Mouse (Mus musculus) neural tube, embryonic 12.5 days (tissue): ENCODE data around the gene Gabbr1. TPM values are rescaled to one million over a fixed set of nuclear protein-coding genes. Genes with fewer than 3 reads are reported as not detected.

ENCODE experiments used
- ATAC-seq: fragments of 200-750 bp; cut with Nextera tagmentation; 2 replicates; pipeline ENCODE4 v1.8.0; 2017; ENCODE audit warnings: low read depth, mild to moderate bottlenecking, moderate TSS enrichment, moderate library complexity; ENCODE audit not compliant: low FRiP score
- H3K27ac ChIP-seq: fragments of 300-500 bp; sonication (generic); 2 replicates; pipeline ENCODE4 v1.5.1; 2016
- H3K27me3 ChIP-seq: fragments of 300-500 bp; sonication (generic); replicated peaks from 2 replicates; pipeline ENCODE4 v1.6.1; 2016; ENCODE audit warnings: mild to moderate bottlenecking
- H3K36me3 ChIP-seq: fragments of 300-500 bp; sonication (generic); 2 replicates; pipeline ENCODE4 v1.6.1; 2016; ENCODE audit warnings: mild to moderate bottlenecking
- H3K4me1 ChIP-seq: fragments of 300-500 bp; sonication (generic); 2 replicates; pipeline ENCODE4 v1.6.1; 2016
- H3K4me2 ChIP-seq: fragments of 300-500 bp; sonication (generic); replicated peaks from 2 replicates; pipeline ENCODE4 v1.6.1; 2016; ENCODE audit warnings: mild to moderate bottlenecking
- H3K4me3 ChIP-seq: fragments of 300-500 bp; sonication (generic); 2 replicates; pipeline ENCODE4 v1.5.1; 2016
- H3K9ac ChIP-seq: fragments of 300-500 bp; sonication (generic); 2 replicates; pipeline ENCODE4 v1.6.1; 2016; ENCODE audit warnings: mild to moderate bottlenecking
- H3K9me3 ChIP-seq: fragments of 300-500 bp; sonication (generic); 2 replicates; pipeline ENCODE4 v1.6.1; 2016; ENCODE audit warnings: mild to moderate bottlenecking
- WGBS: fragments of 180-500 bp; shearing (Covaris S2); methylation state at CpG from one replicate; pipeline ENCODE4 v1.1.7; 2016; 5-methylcytosine and 5-hydroxymethylcytosine counted together
- polyA plus RNA-seq: library from polyadenylated mRNA; unstranded; fragments of >200 nt; fragmentation: Nextera tagmentation; extraction: Ambion mirVana; gene quantifications from 2 replicates; pipeline ENCODE4 v1.2.1, GENCODE M21; 2016

Gabbr1 gene
- polyA plus RNA-seq, 1 experiment from 2014 or later = 44.6 TPM

DNA sequence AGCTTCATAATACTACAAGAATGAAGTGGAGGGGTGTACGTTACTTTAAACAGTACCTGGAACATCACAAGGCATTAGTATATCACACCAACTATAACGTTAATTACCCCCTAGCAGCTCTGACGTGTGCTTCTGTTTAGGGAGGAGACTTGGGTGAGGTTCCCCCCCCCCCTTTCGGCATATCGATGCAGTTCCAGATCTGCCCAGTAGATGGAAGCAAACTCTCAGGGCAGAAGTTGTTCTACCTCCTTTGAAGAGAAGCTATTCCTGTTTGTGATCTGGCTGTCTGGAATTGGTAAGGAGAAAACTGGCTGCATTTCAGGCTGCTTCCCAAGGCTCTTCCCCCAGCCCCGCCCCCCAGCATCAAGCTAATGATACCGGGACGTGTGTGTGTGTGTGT, 37.6 kb downstream of the Gabbr1 start:
- Histone ChIP-seq H3K36me3 (no peaks in the 10 kb centered on the region), H3K4me3 (no peak overlapping the region), H3K9ac (no peak overlapping the region), H3K27me3 (no peaks in the 10 kb centered on the region), H3K4me2 (no peak overlapping the region), H3K27ac (no peak overlapping the region), H3K9me3 (no peaks in the 10 kb centered on the region), H3K4me1 (peaks cover 10% of the 10 kb centered on the region)
- peak; percentile 48; the same call in 1 of the 2 replicates for ATAC-seq
- 3% methylated on average over 8 of the region's 8 CpGs for WGBS

DNA sequence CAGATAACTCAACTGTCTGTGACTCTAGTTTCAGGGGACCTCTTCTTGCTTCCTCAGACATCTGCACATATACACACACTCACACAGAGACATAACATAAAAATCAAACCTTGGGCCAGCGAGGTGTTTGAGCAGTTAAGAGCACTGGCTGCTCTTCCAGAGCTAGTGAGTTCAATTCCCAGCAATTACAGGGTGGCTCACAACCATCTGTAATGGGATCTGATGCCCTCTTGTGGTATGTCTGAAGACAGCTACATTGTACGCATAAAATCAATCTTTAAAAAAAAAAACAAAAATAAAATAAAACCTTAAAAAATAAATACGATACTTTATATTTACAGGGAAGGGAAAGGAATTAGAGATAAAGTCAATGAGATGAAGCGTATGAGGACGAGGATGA, 38.9 kb downstream of the Gabbr1 start:
- no peak for ATAC-seq
- Histone ChIP-seq H3K36me3 (no peaks in the 10 kb centered on the region), H3K9ac (no peak overlapping the region), H3K4me1 (no peaks in the 10 kb centered on the region; the same call in 1 of the 2 replicates), H3K27ac (no peak overlapping the region), H3K4me2 (no peak overlapping the region), H3K4me3 (no peak overlapping the region), H3K27me3 (no peaks in the 10 kb centered on the region), H3K9me3 (no peaks in the 10 kb centered on the region)
- 69% methylated on average over 5 of the region's 5 CpGs for WGBS

DNA sequence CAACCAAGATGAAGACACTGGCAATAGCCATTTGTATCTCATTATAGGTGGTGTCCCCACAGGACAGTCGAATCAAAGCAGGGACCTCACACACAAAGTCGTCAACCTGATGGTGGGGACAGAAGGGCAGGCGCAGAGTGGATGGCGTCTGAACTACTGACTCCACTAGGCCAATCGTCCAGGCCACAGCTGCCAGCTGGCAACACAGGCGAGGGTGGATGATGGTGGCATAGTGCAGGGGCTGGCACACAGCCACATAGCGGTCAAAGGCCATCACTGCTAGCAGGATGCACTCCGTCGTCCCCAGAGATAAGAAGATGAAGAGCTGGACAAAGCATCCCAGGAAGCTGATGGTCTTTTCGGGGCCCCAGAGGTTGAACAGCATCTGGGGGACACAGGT, 39.8 kb downstream of the Gabbr1 start:
- Histone ChIP-seq H3K9me3 (no peaks in the 10 kb centered on the region), H3K36me3 (no peaks in the 10 kb centered on the region), H3K4me3 (no peak overlapping the region), H3K9ac (no peak overlapping the region), H3K4me2 (no peak overlapping the region), H3K27me3 (no peaks in the 10 kb centered on the region), H3K27ac (no peak overlapping the region), H3K4me1 (no peaks in the 10 kb centered on the region)
- no peak for ATAC-seq
- 83% methylated on average over 10 of the region's 10 CpGs for WGBS

DNA sequence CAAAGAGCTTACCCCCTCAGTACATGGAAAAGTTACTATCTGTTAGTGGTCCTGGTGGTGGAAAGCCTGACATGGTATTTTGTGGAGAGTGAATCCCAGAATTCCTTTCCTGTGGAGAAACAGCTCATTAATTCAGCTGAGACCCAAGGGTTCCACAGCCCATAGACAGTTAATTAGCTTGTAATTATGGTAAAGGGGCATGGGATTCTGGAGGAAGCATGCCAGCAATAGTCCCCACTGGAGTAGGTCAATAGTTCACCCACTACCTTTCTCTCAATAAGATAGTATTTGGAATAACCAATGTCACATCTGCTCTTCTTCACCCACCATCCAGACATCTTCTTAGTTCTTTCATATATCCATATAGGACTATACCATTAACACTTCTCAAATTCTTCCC, 42.6 kb downstream of the Gabbr1 start, which contains the start of gene Olfr90:
Olfr90 (minus strand) TSS at position 101 of the 400 bp plus-strand sequence.
- H3K4me2 ChIP-seq = no peak within 1 kb of the TSS
- H3K9ac ChIP-seq = no peak within 1 kb of the TSS
- H3K27ac ChIP-seq = no peak within 1 kb of the TSS
- H3K4me1 ChIP-seq = no peaks in the 10 kb centered on the region
- ATAC-seq = no peak
- no peaks in the 10 kb centered on the region for H3K9me3 ChIP-seq
- no peaks in the 10 kb centered on the region for H3K36me3 ChIP-seq
- no peaks in the 10 kb centered on the region for H3K27me3 ChIP-seq
- H3K4me3 ChIP-seq = no peak within 1 kb of the TSS

DNA sequence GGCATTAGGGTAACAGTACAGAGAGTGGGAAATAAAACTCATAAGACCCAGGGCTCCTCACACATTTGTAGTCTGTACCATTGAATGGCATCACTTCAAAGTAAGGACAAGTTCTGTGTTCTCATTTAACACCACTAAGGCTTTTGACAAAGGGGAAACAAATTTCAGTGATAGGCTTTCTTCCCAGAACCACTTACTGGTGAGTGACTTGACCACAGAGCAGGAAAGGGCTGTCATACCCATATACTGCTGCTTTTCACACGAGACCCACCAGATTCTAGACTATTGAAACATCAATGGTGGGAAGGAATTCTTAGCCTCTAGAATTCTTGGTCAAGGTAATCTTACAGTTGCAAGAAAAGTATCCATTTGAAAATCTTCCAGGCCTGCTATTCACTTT, 46.4 kb downstream of the Gabbr1 start:
- Histone ChIP-seq H3K27ac (no peak overlapping the region), H3K4me2 (no peak overlapping the region), H3K9me3 (no peaks in the 10 kb centered on the region), H3K27me3 (no peaks in the 10 kb centered on the region), H3K9ac (no peak overlapping the region), H3K36me3 (no peaks in the 10 kb centered on the region), H3K4me3 (no peak overlapping the region), H3K4me1 (no peaks in the 10 kb centered on the region)
- ATAC-seq = no peak
- WGBS = 81% methylated on average over 1 of the region's 1 CpGs

DNA sequence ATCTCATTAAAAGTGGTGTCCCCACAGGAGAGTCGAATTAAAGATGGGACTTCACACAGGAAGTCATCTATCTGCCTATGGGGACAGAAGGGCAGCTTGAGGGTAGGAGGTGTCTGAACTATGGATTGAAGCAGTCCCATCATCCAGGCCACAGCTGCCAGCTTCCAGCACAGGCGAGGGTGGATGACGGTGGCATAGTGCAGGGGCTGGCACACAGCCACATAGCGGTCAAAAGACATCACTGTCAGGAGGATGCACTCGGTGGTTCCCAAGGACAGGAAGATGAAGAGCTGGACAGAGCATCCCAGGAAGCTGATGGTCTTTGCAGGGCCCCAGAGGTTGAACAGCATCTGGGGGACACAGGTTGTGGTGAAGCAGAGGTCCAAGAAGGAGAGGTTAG, 47.5 kb downstream of the Gabbr1 start:
- ATAC-seq = no peak
- WGBS = 81% methylated on average over 5 of the region's 5 CpGs
- Histone ChIP-seq H3K9me3 (no peaks in the 10 kb centered on the region), H3K9ac (no peak overlapping the region), H3K4me1 (no peaks in the 10 kb centered on the region), H3K4me3 (no peak overlapping the region), H3K27me3 (no peaks in the 10 kb centered on the region), H3K27ac (no peak overlapping the region), H3K4me2 (no peak overlapping the region), H3K36me3 (no peaks in the 10 kb centered on the region)

DNA sequence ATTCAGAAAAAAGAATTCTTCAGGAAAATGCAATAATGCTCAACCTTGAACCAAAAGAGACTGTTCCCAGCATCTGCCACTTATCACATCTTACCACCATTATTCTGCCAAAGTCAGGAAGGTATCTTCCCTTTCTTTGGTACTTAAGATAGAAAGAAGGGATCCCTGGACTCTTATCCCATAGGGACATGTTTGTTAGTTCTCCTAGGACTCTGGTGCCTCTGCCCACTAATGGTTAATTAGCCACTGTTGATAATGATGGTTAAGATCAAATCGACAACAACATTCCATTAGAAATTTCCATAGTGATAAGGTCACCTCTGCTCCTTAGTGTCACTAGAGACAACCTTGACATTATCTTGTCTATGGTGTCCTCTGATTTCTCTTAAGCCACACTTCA, 52.4 kb downstream of the Gabbr1 start, which contains the start of gene Olfr91:
Olfr91 (minus strand) TSS at position 101 of the 400 bp plus-strand sequence.
- no peaks in the 10 kb centered on the region for H3K27me3 ChIP-seq
- H3K27ac ChIP-seq = no peak within 1 kb of the TSS
- no peaks in the 10 kb centered on the region for H3K36me3 ChIP-seq
- no peak for ATAC-seq
- no peaks in the 10 kb centered on the region for H3K4me1 ChIP-seq
- H3K4me2 ChIP-seq = no peak within 1 kb of the TSS
- no peak within 1 kb of the TSS for H3K4me3 ChIP-seq
- 96% methylated on average over 1 of the region's 1 CpGs for WGBS
- H3K9ac ChIP-seq = no peak within 1 kb of the TSS
- no peaks in the 10 kb centered on the region for H3K9me3 ChIP-seq

DNA sequence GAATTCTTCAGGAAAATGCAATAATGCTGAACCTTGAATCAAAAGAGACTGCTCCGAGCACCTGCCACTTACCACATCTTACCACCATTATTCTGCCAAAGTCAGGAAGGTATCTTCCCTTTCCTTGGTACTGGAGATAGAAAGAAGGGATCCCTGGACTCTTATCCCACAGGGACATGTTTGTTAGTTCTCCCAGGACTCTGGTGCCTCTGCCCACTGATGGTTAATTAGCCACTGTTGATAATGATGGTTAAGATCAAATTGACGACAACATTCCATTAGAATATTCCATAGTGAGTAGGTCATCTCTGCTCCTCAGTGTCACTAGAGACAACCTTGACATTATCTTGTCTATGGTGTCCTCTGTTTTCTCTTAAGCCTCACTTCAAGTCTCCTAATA, 74.2 kb downstream of the Gabbr1 start, which contains the start of gene Olfr92:
Olfr92 (minus strand) TSS at position 101 of the 400 bp plus-strand sequence.
- Histone ChIP-seq H3K9ac (no peak within 1 kb of the TSS), H3K9me3 (no peaks in the 10 kb centered on the region), H3K4me1 (no peaks in the 10 kb centered on the region), H3K36me3 (no peaks in the 10 kb centered on the region), H3K27ac (no peak within 1 kb of the TSS), H3K4me2 (no peak within 1 kb of the TSS), H3K4me3 (no peak within 1 kb of the TSS), H3K27me3 (no peaks in the 10 kb centered on the region)
- WGBS = 90% methylated on average over 2 of the region's 2 CpGs
- ATAC-seq = no peak

Other genes starting within 250 kb of the Gabbr1 start
- not detected in 2 replicates for gene H2-M10.6, start 233.8 kb upstream of the Gabbr1 start, polyA plus RNA-seq
- gene Trim26, start 208.8 kb upstream of the Gabbr1 start, polyA plus RNA-seq = 52.1 and 56.8 TPM in 2 replicates
- 0.37 and 0.46 TPM in 2 replicates for gene Trim15, start 178.8 kb upstream of the Gabbr1 start, polyA plus RNA-seq
- gene Trim10, start 176.4 kb upstream of the Gabbr1 start, polyA plus RNA-seq = 4.6 and 5.4 TPM in 2 replicates
- not detected in 2 replicates for gene Trim40, start 155.8 kb upstream of the Gabbr1 start, polyA plus RNA-seq
- not detected in 2 replicates for gene Trim31, start 147.8 kb upstream of the Gabbr1 start, polyA plus RNA-seq
- gene Rnf39, start 103.0 kb upstream of the Gabbr1 start, polyA plus RNA-seq = 0.41 and 1.3 TPM in 2 replicates
- gene Ppp1r11, start 94.2 kb upstream of the Gabbr1 start, polyA plus RNA-seq = 147 and 155 TPM in 2 replicates
- gene Znrd1, start 87.4 kb upstream of the Gabbr1 start, polyA plus RNA-seq = 72.3 and 82.2 TPM in 2 replicates
- 6.0 and 6.2 TPM in 2 replicates for gene Znrd1as, start 87.4 kb upstream of the Gabbr1 start, polyA plus RNA-seq
- gene 2410137M14Rik, start 64.7 kb upstream of the Gabbr1 start, polyA plus RNA-seq = 0.47 TPM in 1 of 2 replicates, not detected in the other
- gene H2-M5, start 56.4 kb upstream of the Gabbr1 start, polyA plus RNA-seq = 1.7 and 1.9 TPM in 2 replicates
- 208 and 210 TPM in 2 replicates for gene Zfp57, start 44.8 kb upstream of the Gabbr1 start, polyA plus RNA-seq
- gene Mog, start 22.6 kb upstream of the Gabbr1 start, polyA plus RNA-seq = 1.0 and 1.3 TPM in 2 replicates
- gene Olfr90, start 42.5 kb downstream of the Gabbr1 start, polyA plus RNA-seq = 0.11 TPM in 1 of 2 replicates, not detected in the other
- not detected in 2 replicates for gene Olfr91, start 52.3 kb downstream of the Gabbr1 start, polyA plus RNA-seq
- gene Olfr92, start 74.1 kb downstream of the Gabbr1 start, polyA plus RNA-seq = not detected in 2 replicates
- not detected in 2 replicates for gene Olfr93, start 115.5 kb downstream of the Gabbr1 start, polyA plus RNA-seq
- not detected in 2 replicates for gene Ubd, start 147.9 kb downstream of the Gabbr1 start, polyA plus RNA-seq
- gene Olfr94, start 155.0 kb downstream of the Gabbr1 start, polyA plus RNA-seq = not detected in 2 replicates
- gene Olfr95, start 167.2 kb downstream of the Gabbr1 start, polyA plus RNA-seq = not detected in 2 replicates
- gene Olfr96, start 174.2 kb downstream of the Gabbr1 start, polyA plus RNA-seq = not detected in 2 replicates
- not detected in 2 replicates for gene Olfr97, start 191.4 kb downstream of the Gabbr1 start, polyA plus RNA-seq
- gene Olfr98, start 217.8 kb downstream of the Gabbr1 start, polyA plus RNA-seq = not detected in 2 replicates
- gene H2-M3, start 224.3 kb downstream of the Gabbr1 start, polyA plus RNA-seq = 0.64 and 1.1 TPM in 2 replicates
- not detected in 2 replicates for gene Olfr99, start 237.5 kb downstream of the Gabbr1 start, polyA plus RNA-seq